Mouse (Mus musculus) CH12.LX (cell line): Measurements from ENCODE around the gene Setmar. TPM values are rescaled to one million over a fixed set of nuclear protein-coding genes. Genes with fewer than 3 reads are reported as not detected.

ENCODE experiments used
- DNase-seq: peaks from one replicate; pipeline ENCODE4 v3.0.0-alpha.2; 2013; ENCODE audit errors: extremely low read depth
- H3K27ac ChIP-seq: 2 replicates; pipeline ENCODE4 v1.5.1; 2012; ENCODE audit warnings: low read depth, mild to moderate bottlenecking, control low read depth, moderate library complexity; ENCODE audit not compliant: insufficient read depth
- H3K27me3 ChIP-seq: replicated peaks from 2 replicates; pipeline ENCODE3; 2012; ENCODE audit warnings: inconsistent platforms
- H3K36me3 ChIP-seq, 2 experiments: replicated peaks in 1 of 2; 2 replicates each; pipeline versions ENCODE3 to v1.6.1; 2012; ENCODE audit warnings: inconsistent platforms in 1 of 2, low read length in 1 of 2, mild to moderate bottlenecking in 1 of 2, mixed read lengths in 1 of 2, moderate library complexity in 1 of 2; ENCODE audit not compliant: control insufficient read depth in 1 of 2, insufficient read depth in 1 of 2
- H3K4me1 ChIP-seq, 2 experiments: 2 replicates each; pipeline ENCODE4 v1.6.1; 2012; ENCODE audit warnings: inconsistent platforms in 1 of 2, moderate library complexity in 1 of 2; ENCODE audit not compliant: insufficient read depth in 2 of 2, control insufficient read depth in 1 of 2
- H3K4me2 ChIP-seq: 2 replicates; pipeline ENCODE4 v1.6.1; 2012; ENCODE audit warnings: low read depth, mild to moderate bottlenecking, control low read depth; ENCODE audit not compliant: poor library complexity, insufficient read depth, severe bottlenecking
- H3K4me3 ChIP-seq, 3 experiments: fragments of 150-350 bp in 1 of 3; sonication (generic) in 1 of 3; replicated peaks in 1 of 3; 2 replicates each; pipeline versions ENCODE3 to v1.5.1; 2011 to 2012; ENCODE audit warnings: low read depth in 2 of 3, low read length in 2 of 3, mild to moderate bottlenecking in 2 of 3, moderate library complexity in 2 of 3, control low read depth in 1 of 3, improper control_type of control experiment in 1 of 3, inconsistent platforms in 1 of 3, mixed read lengths in 1 of 3; ENCODE audit not compliant: poor library complexity in 1 of 3
- H3K79me2 ChIP-seq: replicated peaks from 2 replicates; pipeline ENCODE4 v1.6.1; 2012; ENCODE audit warnings: mild to moderate bottlenecking, moderate library complexity; ENCODE audit not compliant: control insufficient read depth, poor library complexity, insufficient read depth, severe bottlenecking; ENCODE audit errors: extremely low read depth
- H3K9ac ChIP-seq: 2 replicates; pipeline ENCODE4 v1.6.1; 2012; ENCODE audit warnings: low read depth, mild to moderate bottlenecking, control low read depth, moderate library complexity; ENCODE audit not compliant: insufficient read depth
- H3K9me3 ChIP-seq: replicated peaks from 2 replicates; pipeline ENCODE3; 2012; ENCODE audit warnings: low read length, inconsistent platforms, mixed read lengths
- BHLHE40 ChIP-seq: IDR thresholded peaks from 2 replicates; pipeline ENCODE4 v1.6.1; 2011; ENCODE audit warnings: mild to moderate bottlenecking, low read depth, low read length, improper control_type of control experiment
- CHD1 ChIP-seq: IDR thresholded peaks from 2 replicates; pipeline ENCODE4 v1.6.1; 2012; ENCODE audit warnings: low read depth, low read length, improper control_type of control experiment, inconsistent platforms
- CHD2 ChIP-seq: IDR thresholded peaks from 2 replicates; pipeline ENCODE4 v1.6.1; 2011; ENCODE audit warnings: low read length, improper control_type of control experiment
- CTCF ChIP-seq, 2 experiments: IDR thresholded peaks in 1 of 2; conservative IDR thresholded peaks in 1 of 2; 2 replicates each; pipeline ENCODE4 v1.5.1; 2011 to 2012; ENCODE audit warnings: low read depth in 2 of 2, low read length in 2 of 2, improper control_type of control experiment in 1 of 2, inconsistent platforms in 1 of 2, mild to moderate bottlenecking in 1 of 2, moderate library complexity in 1 of 2
- E2F4 ChIP-seq: IDR thresholded peaks from 2 replicates; pipeline ENCODE4 v1.6.1; 2011; ENCODE audit warnings: low read depth, low read length, improper control_type of control experiment; ENCODE audit not compliant: insufficient replicate concordance
- ELF1 ChIP-seq: IDR thresholded peaks from 2 replicates; pipeline ENCODE4 v1.6.1; 2014; ENCODE audit warnings: low read depth, mild to moderate bottlenecking, inconsistent platforms, low read length, improper control_type of control experiment
- EP300 ChIP-seq: IDR thresholded peaks from 2 replicates; pipeline ENCODE4 v1.6.1; 2011; ENCODE audit warnings: low read length, improper control_type of control experiment
- ETS1 ChIP-seq: conservative IDR thresholded peaks from 2 replicates; pipeline ENCODE4 v1.6.1; 2012; ENCODE audit warnings: low read depth, mild to moderate bottlenecking, inconsistent platforms, low read length, improper control_type of control experiment, moderate library complexity
- GABPA ChIP-seq: IDR thresholded peaks from 2 replicates; pipeline ENCODE4 v1.6.1; 2012; ENCODE audit warnings: low read depth, low read length, improper control_type of control experiment, inconsistent platforms; ENCODE audit not compliant: insufficient replicate concordance
- HCFC1 ChIP-seq: IDR thresholded peaks from 2 replicates; pipeline ENCODE4 v1.6.1; 2012; ENCODE audit warnings: low read depth, mild to moderate bottlenecking, inconsistent platforms, low read length, improper control_type of control experiment
- IRF4 ChIP-seq: IDR thresholded peaks from 2 replicates; pipeline ENCODE4 v1.6.1; 2014; ENCODE audit warnings: low read depth, mild to moderate bottlenecking, inconsistent platforms, low read length, improper control_type of control experiment
- JUN ChIP-seq: IDR thresholded peaks from 2 replicates; pipeline ENCODE4 v1.6.1; 2011; ENCODE audit warnings: low read depth, mild to moderate bottlenecking, low read length, improper control_type of control experiment, moderate library complexity; ENCODE audit not compliant: insufficient read depth
- JUND ChIP-seq: conservative IDR thresholded peaks from 2 replicates; pipeline ENCODE4 v1.6.1; 2011; ENCODE audit warnings: low read depth, low read length, improper control_type of control experiment
- KAT2A ChIP-seq: IDR thresholded peaks from 2 replicates; pipeline ENCODE4 v1.6.1; 2012; ENCODE audit warnings: low read length, improper control_type of control experiment, inconsistent platforms; ENCODE audit not compliant: insufficient replicate concordance
- MAFK ChIP-seq: IDR thresholded peaks from 2 replicates; pipeline ENCODE4 v1.6.1; 2011; ENCODE audit warnings: low read length, improper control_type of control experiment; ENCODE audit not compliant: insufficient replicate concordance
- MAX ChIP-seq: IDR thresholded peaks from 2 replicates; pipeline ENCODE4 v1.6.1; 2011; ENCODE audit warnings: low read length, improper control_type of control experiment
- MAZ ChIP-seq: IDR thresholded peaks from 2 replicates; pipeline ENCODE4 v1.6.1; 2012; ENCODE audit warnings: low read depth, mild to moderate bottlenecking, inconsistent platforms, low read length, improper control_type of control experiment, moderate library complexity
- MEF2A ChIP-seq: IDR thresholded peaks from 2 replicates; pipeline ENCODE4 v1.6.1; 2014; ENCODE audit warnings: low read depth, mild to moderate bottlenecking, inconsistent platforms, low read length, improper control_type of control experiment, borderline replicate concordance
- MXI1 ChIP-seq: IDR thresholded peaks from 2 replicates; pipeline ENCODE4 v1.6.1; 2011; ENCODE audit warnings: mild to moderate bottlenecking, low read depth, low read length, improper control_type of control experiment
- MYC ChIP-seq: IDR thresholded peaks from 2 replicates; pipeline ENCODE4 v1.6.1; 2011; ENCODE audit warnings: low read depth, mild to moderate bottlenecking, improper control_type of control experiment, low read length
- NELFE ChIP-seq: IDR thresholded peaks from 2 replicates; pipeline ENCODE4 v1.6.1; 2011; ENCODE audit warnings: low read depth, low read length, improper control_type of control experiment
- NRF1 ChIP-seq: IDR thresholded peaks from 2 replicates; pipeline ENCODE4 v1.6.1; 2014; ENCODE audit warnings: low read depth, mild to moderate bottlenecking, inconsistent platforms, low read length, improper control_type of control experiment, moderate library complexity
- PAX5 ChIP-seq: IDR thresholded peaks from 2 replicates; pipeline ENCODE4 v1.6.1; 2012; ENCODE audit warnings: low read length, inconsistent platforms, mixed read lengths
- POLR2A ChIP-seq: IDR thresholded peaks from 2 replicates; pipeline ENCODE4 v1.6.1; 2011; ENCODE audit warnings: low read depth, mild to moderate bottlenecking, improper control_type of control experiment, low read length
- POLR2AphosphoS2 ChIP-seq: IDR thresholded peaks from 2 replicates; pipeline ENCODE4 v1.6.1; 2011; ENCODE audit warnings: low read depth, low read length, improper control_type of control experiment
- RAD21 ChIP-seq: IDR thresholded peaks from 2 replicates; pipeline ENCODE4 v1.6.1; 2011; ENCODE audit warnings: low read depth, mild to moderate bottlenecking, low read length, improper control_type of control experiment, moderate library complexity
- RCOR1 ChIP-seq: conservative IDR thresholded peaks from 2 replicates; pipeline ENCODE4 v1.6.1; 2012; ENCODE audit warnings: low read depth, mild to moderate bottlenecking, inconsistent platforms, low read length, improper control_type of control experiment
- SIN3A ChIP-seq: IDR thresholded peaks from 2 replicates; pipeline ENCODE4 v1.6.1; 2012; ENCODE audit warnings: low read length, improper control_type of control experiment, inconsistent platforms
- SMC3 ChIP-seq: IDR thresholded peaks from 2 replicates; pipeline ENCODE4 v1.6.1; 2011; ENCODE audit warnings: low read depth, low read length, improper control_type of control experiment
- TBP ChIP-seq: conservative IDR thresholded peaks from 2 replicates; pipeline ENCODE4 v1.6.1; 2011; ENCODE audit warnings: low read depth, low read length, improper control_type of control experiment
- TCF12 ChIP-seq: IDR thresholded peaks from 2 replicates; pipeline ENCODE4 v1.6.1; 2014; ENCODE audit warnings: low read depth, mild to moderate bottlenecking, inconsistent platforms, low read length, improper control_type of control experiment
- UBTF ChIP-seq: IDR thresholded peaks from 2 replicates; pipeline ENCODE4 v1.6.1; 2012; ENCODE audit warnings: low read depth, mild to moderate bottlenecking, inconsistent platforms, low read length, improper control_type of control experiment, moderate library complexity
- USF1 ChIP-seq: IDR thresholded peaks from 2 replicates; pipeline ENCODE4 v1.6.1; 2014; ENCODE audit warnings: low read depth, mild to moderate bottlenecking, inconsistent platforms, low read length, improper control_type of control experiment
- USF2 ChIP-seq: conservative IDR thresholded peaks from 2 replicates; pipeline ENCODE4 v1.6.1; 2011; ENCODE audit warnings: low read depth, low read length, improper control_type of control experiment
- ZC3H11A ChIP-seq: IDR thresholded peaks from 2 replicates; pipeline ENCODE4 v1.6.1; 2012; ENCODE audit warnings: low read depth, mild to moderate bottlenecking, inconsistent platforms, low read length, improper control_type of control experiment
- ZKSCAN1 ChIP-seq: IDR thresholded peaks from 2 replicates; pipeline ENCODE4 v1.6.1; 2012; ENCODE audit warnings: low read depth, inconsistent platforms, low read length, improper control_type of control experiment, borderline replicate concordance
- ZMIZ1 ChIP-seq: IDR thresholded peaks from 2 replicates; pipeline ENCODE4 v1.6.1; 2012; ENCODE audit warnings: low read depth, mild to moderate bottlenecking, inconsistent platforms, low read length, improper control_type of control experiment
- ZNF384 ChIP-seq: IDR thresholded peaks from 2 replicates; pipeline ENCODE4 v1.6.1; 2012; ENCODE audit warnings: low read depth, low read length, improper control_type of control experiment, inconsistent platforms
- dilution Hi-C: fragments of 300-500 bp; cut with MboI; formaldehyde crosslinking; loops from 2 replicates; pipeline ENCODE4 v1.14.3; 2020; ENCODE audit warnings: low sequenced_read_pairs; ENCODE audit not compliant: extremely low pct_unique_long_range_greater_than_20kb, extremely low pct_ligation_motif_present
- in situ Hi-C: fragments of 300-500 bp; cut with MboI; formaldehyde crosslinking; loops from 3 replicates; pipeline ENCODE4 v1.14.3; 2019; ENCODE audit warnings: low sequenced_read_pairs, low pct_ligation_motif_present, low pct_unique_long_range_greater_than_20kb, mixed read lengths
- polyA plus RNA-seq: library from polyadenylated mRNA; unstranded; fragments of >175 nt; gene quantifications from 2 replicates; pipeline ENCODE4 v1.2.1, GENCODE M21; 2012; ENCODE audit warnings: low read depth; ENCODE audit not compliant: insufficient read length
- total RNA-seq, 2 experiments: library from RNA; depleted of rRNA; stranded (reverse); fragments of 300-350 nt in 1 of 2; fragments of >200 nt in 1 of 2; gene quantifications; 2 replicates each; pipeline ENCODE4 v1.2.3; 2012 to 2014

Setmar gene
- total RNA-seq (2012; rRNA removed) (1.2 and 1.4 TPM in 2 replicates), total RNA-seq (2014; rRNA removed) (2.9 and 3.5 TPM in 2 replicates), polyA plus RNA-seq (2.1 TPM in 2 replicates)

DNA sequence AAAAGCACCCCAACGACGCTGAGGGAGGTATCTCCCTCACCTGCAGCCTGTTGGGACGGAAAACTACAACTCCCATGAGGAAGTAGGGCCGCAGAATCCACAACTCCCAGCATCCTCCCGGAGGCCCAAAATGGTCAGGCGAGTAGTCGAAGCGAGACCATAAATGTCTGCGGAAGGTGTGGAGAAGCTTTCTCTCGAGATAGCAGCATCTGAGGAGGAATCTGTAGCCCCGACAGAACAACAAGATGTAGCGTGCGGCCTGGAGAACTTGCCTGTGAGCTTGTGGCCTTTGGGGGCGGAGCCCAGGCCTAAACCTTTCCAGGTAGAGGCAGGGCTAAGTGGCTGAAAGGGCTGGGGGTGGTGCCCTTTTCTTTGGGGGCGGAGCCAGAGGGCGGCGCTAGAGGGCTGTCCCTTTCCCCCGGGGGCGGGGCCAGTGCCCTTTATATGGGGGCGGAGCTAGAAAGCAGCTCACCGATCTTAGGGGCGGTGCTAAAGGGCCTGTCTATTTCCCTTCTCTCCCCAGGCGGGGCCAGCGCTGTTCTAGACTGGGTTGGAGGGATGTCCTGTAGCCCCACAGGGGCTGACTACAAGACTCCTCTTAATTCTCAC is at the start of gene Setmar:
TSS of gene Setmar (plus strand) at position 128 of the 609 bp plus-strand sequence.
- Histone ChIP-seq H3K36me3 (no peaks in the 10 kb centered on the region), H3K27ac (no peak within 1 kb of the TSS), H3K4me2 (peak within 1 kb of the TSS; percentile 86), H3K27me3 (peaks cover 27% of the 10 kb centered on the region), H3K9me3 (no peaks in the 10 kb centered on the region), H3K9ac (peak within 1 kb of the TSS; percentile 65), H3K4me1 (peaks cover 2 to 10% of the 10 kb centered on the region in 2 experiments), H3K79me2 (no peaks in the 10 kb centered on the region), H3K4me3 (peak within 1 kb of the TSS; percentile 53 to 58 (median 57))
- TF ChIP-seq MAZ (peak; percentile 75; the same call in 1 of the 2 replicates), NELFE (peak; percentile 71), HCFC1 (peak; percentile 100), MAX (no peak; the same call in none of the 2 replicates), ZNF384 (0 out of 2 replicates have a peak, but pooled peaks have one; percentile 5), IRF4 (peak; percentile 34), PAX5 (no peak), ELF1 (peak; percentile 71), TBP (peak; percentile 91), CHD1 (no peak), E2F4 (no peak), SIN3A (peak; percentile 68), CTCF (conservative IDR thresholded peaks at IDR 0.05 in 1 of 2, IDR thresholded peaks at IDR 0.05 in 1 of 2; ENCODE audit: low read depth in 2 of 2, low read length in 2 of 2) (no peak), NRF1 (no peak), RCOR1 (no peak), TCF12 (peak; percentile 75), SMC3 (no peak), ETS1 (no peak), JUND (no peak), MXI1 (no peak; the same call in 1 of the 2 replicates), KAT2A (peak; percentile 95; the same call in 1 of the 2 replicates), POLR2A (peak; percentile 77), GABPA (peak; percentile 59; the same call in 1 of the 2 replicates), MAFK (no peak), POLR2AphosphoS2 (no peak), MYC (peak; percentile 66; the same call in 1 of the 2 replicates), USF1 (no peak), EP300 (no peak), MEF2A (0 out of 2 replicates have a peak, but pooled peaks have one; percentile 49), RAD21 (no peak), CHD2 (peak; percentile 62), JUN (no peak), USF2 (no peak), ZKSCAN1 (no peak), ZC3H11A (no peak), ZMIZ1 (peak; percentile 58; the same call in 1 of the 2 replicates), UBTF (no peak), BHLHE40 (peak; percentile 63)
- dilution Hi-C loops (no loop called here), in situ Hi-C loops (loop anchor here (25.0 kb wide), 2 partner anchors 672 to 1253 kb away; partner anchors contain the start of gene Crbn)
- peak; percentile 96 for DNase-seq
